In the genomic region with DNA sequence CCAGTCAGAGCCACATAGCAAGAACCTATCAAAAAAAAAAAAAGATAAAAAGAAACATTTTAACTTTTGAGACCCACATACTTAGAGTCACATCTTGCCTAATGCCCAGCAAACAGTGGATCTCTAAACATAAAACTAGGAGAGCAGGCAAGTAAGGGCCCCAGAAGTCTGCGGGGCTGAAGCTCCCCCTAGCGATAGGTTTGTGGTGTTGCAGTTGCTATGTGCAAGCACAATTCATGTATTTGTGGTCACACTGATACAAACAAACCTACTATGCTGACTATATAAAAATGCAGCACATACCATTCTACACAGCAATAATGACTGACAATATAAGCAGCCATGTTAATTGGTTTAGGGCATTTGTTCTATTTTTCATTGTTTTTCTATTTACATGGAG, we compare ENCODE assay signal across 9 mouse cellular contexts. TPM values are rescaled to one million over a fixed set of nuclear protein-coding genes. Genes with fewer than 3 reads are reported as not detected.
DNase-seq lines count a peak whose midpoint lies in the region; ATAC-seq lines count a peak whose summit lies in the region.
"Had no signal": no experiment of that assay in that cellular context is flagged by ENCODE, and none has a peak within 500 bp of the region (broad histone marks: within the 10 kb centered on the region; RNA-seq: fewer than 3 reads in every experiment).

No protein-coding gene starts in this region.

- ATAC-seq in kidney, embryonic 14.5 days (ENCODE audit: low FRiP score, low TSS enrichment) = no peak
- peak; percentile 92 for ATAC-seq in erythroblast, adult 5-6 weeks (replicated peaks; ENCODE audit: low FRiP score, poor library complexity, severe bottlenecking)
- peak; percentile 88 for ATAC-seq in monocyte, adult 5-6 weeks (replicated peaks; ENCODE audit: insufficient number of reproducible peaks, low FRiP score, low TSS enrichment, poor library complexity, severe bottlenecking)

- H3K4me3 ChIP-seq in kidney, embryonic 14.5 days (ENCODE audit: low read length) = no peak overlapping the region
- H3K4me3 ChIP-seq: myocyte had no signal

- H3K9ac ChIP-seq in kidney, embryonic 14.5 days (ENCODE audit: low read depth, low read length) = no peak overlapping the region

- no peaks in the 10 kb centered on the region for H3K27me3 ChIP-seq in kidney, embryonic 14.5 days (ENCODE audit: control insufficient read depth, insufficient read depth, low read length)

- DNase-seq in kidney, postnatal 36 days = peak; percentile 14 to 42
- peak; percentile 40 for DNase-seq in MEL-GATA-1-ER (ENCODE audit: extremely low read depth, low read depth)
- DNase-seq in spleen, postnatal 4 days (ENCODE audit: low spot score in 2 of 2) = no peak
- no peak for DNase-seq in urinary bladder, postnatal 25 days (ENCODE audit: low spot score)
- DNase-seq in heart, postnatal 4 days = no peak

- no peaks in the 10 kb centered on the region for H3K4me1 ChIP-seq in kidney, embryonic 14.5 days (ENCODE audit: control insufficient read depth, insufficient read depth, low read length)

- H3K27ac ChIP-seq in kidney, embryonic 14.5 days (ENCODE audit: low read depth, low read length) = no peak overlapping the region

- H3K36me3 ChIP-seq in kidney, embryonic 14.5 days (ENCODE audit: control insufficient read depth, insufficient read depth, low read length) = peaks cover 82% of the 10 kb centered on the region

- H3K9me3 ChIP-seq in kidney, embryonic 14.5 days (ENCODE audit: control insufficient read depth, low read length) = no peaks in the 10 kb centered on the region

- 21% methylated on average over 2 of the region's 2 CpGs for WGBS in kidney, embryonic 14.5 days

- H3K4me2 ChIP-seq in kidney, embryonic 14.5 days (replicated peaks; ENCODE audit: low read depth, low read length) = no peak overlapping the region

RNA-seq across cellular contexts. Expression of a gene that starts 11.9 kb away (rescaled TPM):
- 55.5 and 80.1 TPM in 2 replicates for polyA plus RNA-seq in kidney, embryonic 14.5 days (2014; fragmentation: Nextera tagmentation; extraction: Ambion mirVana)
- total RNA-seq in erythroblast, adult 5-6 weeks (2015; ENCODE audit: low replicate concordance) = 33.8 and 39.3 TPM in 2 replicates
- total RNA-seq in erythroblast, adult 5-6 weeks (2017; ENCODE audit: low replicate concordance) = 41.5 and 65.5 TPM in 2 replicates
- total RNA-seq in monocyte, adult 5-6 weeks (2017) = 72.7 to 88.8 TPM (median 87.7 TPM) in 3 replicates
- total RNA-seq in heart, postnatal 4 days (2021) = 10 to 100 TPM; 52.9 to 54.3 TPM

RNA-seq across cellular contexts. Expression of a gene that starts 36.8 kb away (rescaled TPM):
- 0.20 TPM in 1 of 2 replicates, not detected in the other for polyA plus RNA-seq in kidney, embryonic 14.5 days (2014; fragmentation: Nextera tagmentation; extraction: Ambion mirVana)
- not detected in 2 replicates for total RNA-seq in erythroblast, adult 5-6 weeks (2015; ENCODE audit: low replicate concordance)
- total RNA-seq in erythroblast, adult 5-6 weeks (2017; ENCODE audit: low replicate concordance) = 0.84 TPM in 1 of 2 replicates, not detected in the other
- total RNA-seq in monocyte, adult 5-6 weeks (2017) = 0.87 TPM in 1 of 3 replicates, not detected in the others
- not detected for total RNA-seq in heart, postnatal 4 days (2021)

RNA-seq across cellular contexts. Expression of a gene that starts 38.7 kb away (rescaled TPM):
- 11.9 and 13.0 TPM in 2 replicates for polyA plus RNA-seq in kidney, embryonic 14.5 days (2014; fragmentation: Nextera tagmentation; extraction: Ambion mirVana)
- total RNA-seq in erythroblast, adult 5-6 weeks (2015; ENCODE audit: low replicate concordance) = 321 and 423 TPM in 2 replicates
- total RNA-seq in erythroblast, adult 5-6 weeks (2017; ENCODE audit: low replicate concordance) = 386 and 450 TPM in 2 replicates
- 18.7 to 46.1 TPM (median 31.6 TPM) in 3 replicates for total RNA-seq in monocyte, adult 5-6 weeks (2017)
- 10 to 100 TPM in 1 of 2 experiments, 1 to 10 TPM in 1; 8.4 to 11.5 TPM for total RNA-seq in heart, postnatal 4 days (2021)

Comparison
In these comparisons a context has a peak if more than half of its experiments do, and no peak if none do; other contexts are left out.
1. DNase-seq: peak in kidney, postnatal 36 days (2 of 2) and MEL-GATA-1-ER (single experiment); none in spleen, postnatal 4 days (0 of 2), urinary bladder, postnatal 25 days (single experiment) and heart, postnatal 4 days (single experiment).